ENCODE assay signal across 14 mouse cellular contexts in the genomic region with DNA sequence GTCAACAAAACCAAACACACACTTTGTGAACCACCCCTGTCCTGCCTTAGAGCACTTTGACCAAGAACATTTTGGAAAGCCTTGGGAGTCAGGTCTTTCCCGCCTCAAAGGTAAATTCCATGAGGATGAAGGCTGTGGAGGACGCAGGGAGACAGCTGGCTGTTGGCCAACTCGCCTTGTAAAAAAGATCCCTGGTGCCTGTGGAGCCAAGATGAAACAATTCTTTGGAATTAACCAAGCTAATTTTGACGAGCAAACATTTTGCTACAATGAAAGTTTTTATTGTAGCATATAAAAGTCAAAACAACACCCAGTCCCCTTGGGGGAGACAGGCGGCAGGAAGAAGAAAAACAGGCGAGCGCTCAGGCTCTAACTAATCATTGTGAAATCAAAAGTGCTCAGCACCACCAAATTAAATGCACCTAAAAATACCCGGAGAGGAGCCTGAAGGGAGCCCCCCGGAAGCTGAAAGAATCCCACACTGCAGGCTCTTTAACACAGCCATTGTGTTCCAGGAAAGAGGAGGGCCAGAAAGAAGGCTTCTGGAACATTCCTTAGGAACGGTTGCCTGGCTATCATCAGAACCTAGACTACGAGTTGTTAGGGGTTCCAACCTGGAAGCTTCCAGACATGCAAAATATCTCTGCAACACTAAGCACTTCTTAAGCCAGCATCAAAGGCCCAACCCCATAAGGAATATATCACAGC.
DNase-seq lines count a peak whose midpoint lies in the region; TF ChIP-seq lines count a peak whose summit lies in the region.
"Had no signal": no experiment of that assay in that cellular context is flagged by ENCODE, and none has a peak within 500 bp of the region (broad histone marks: within the 10 kb centered on the region; RNA-seq: fewer than 3 reads in every experiment).

No protein-coding gene starts in this region.

- 63% methylated on average over 11 of the region's 11 CpGs for WGBS in limb, embryonic 10.5 days

- no peak overlapping the region for H3K27ac ChIP-seq in left cerebral cortex, adult 2 months
- peak overlapping the region; percentile 19; the same call in 1 of the 2 replicates for H3K27ac ChIP-seq in limb, embryonic 10.5 days
- H3K27ac ChIP-seq: embryonic facial prominence, embryonic 13.5 days; forebrain, embryonic 15.5 days; liver, embryonic 12.5 days had no signal

- peaks cover 45% of the 10 kb centered on the region for H3K27me3 ChIP-seq in limb, embryonic 10.5 days (ENCODE audit: low read depth, poor library complexity, severe bottlenecking)
- H3K27me3 ChIP-seq: forebrain, embryonic 15.5 days had no signal

- peaks cover 41% of the 10 kb centered on the region for H3K4me1 ChIP-seq in limb, embryonic 10.5 days
- H3K4me1 ChIP-seq: liver, embryonic 12.5 days had no signal

- intact Hi-C loops in left cerebral cortex, postnatal 14 days (cut with DNase I) = no loop called here
- intact Hi-C loops in left cerebral cortex, adult 2 months (cut with DNase I) = no loop called here

- H3K9me3 ChIP-seq in limb, embryonic 10.5 days (replicated peaks) = no peaks in the 10 kb centered on the region
- H3K9me3 ChIP-seq: embryonic facial prominence, embryonic 13.5 days; forebrain, embryonic 15.5 days; liver, embryonic 12.5 days had no signal

- DNase-seq in gastrocnemius, postnatal 10 days = peak; percentile 32
- DNase-seq in gastrocnemius, postnatal 25 days = no peak
- peak; percentile 34 to 57 for DNase-seq in left cerebral cortex, postnatal 14 days (ENCODE audit: low spot score in 2 of 2)
- DNase-seq in left cerebral cortex, adult 2 months (ENCODE audit: extremely low spot score in 1 of 2, low spot score in 2 of 2) = no peak
- peak; percentile 12 for DNase-seq in brain, adult 2 months (ENCODE audit: low read depth, low spot score)
- no peak for DNase-seq in limb, embryonic 10.5 days (ENCODE audit: low spot score)
- DNase-seq in liver = no peak
- DNase-seq: layer of hippocampus, postnatal 36 days; lung, postnatal 14 days; right cerebral cortex, postnatal 25 days; thymus, postnatal 36 days had no signal

- H3K4me3 ChIP-seq in left cerebral cortex, adult 2 months = no peak overlapping the region
- no peak overlapping the region for H3K4me3 ChIP-seq in limb, embryonic 10.5 days
- H3K4me3 ChIP-seq: embryonic facial prominence, embryonic 13.5 days; forebrain, embryonic 15.5 days; liver, embryonic 12.5 days had no signal

- no peaks in the 10 kb centered on the region for H3K36me3 ChIP-seq in limb, embryonic 10.5 days
- H3K36me3 ChIP-seq: embryonic facial prominence, embryonic 13.5 days; forebrain, embryonic 15.5 days; liver, embryonic 12.5 days had no signal

- no peak for TF ChIP-seq CTCF in left cerebral cortex, adult 2 months (IDR thresholded peaks at IDR 0.05)

Comparison
In these comparisons a context has a peak if more than half of its experiments do, and no peak if none do; other contexts are left out.
1. DNase-seq: peak in gastrocnemius, postnatal 10 days (single experiment), left cerebral cortex, postnatal 14 days (2 of 2) and brain, adult 2 months (single experiment); none in gastrocnemius, postnatal 25 days (single experiment), left cerebral cortex, adult 2 months (0 of 2), limb, embryonic 10.5 days (single experiment) and liver (single experiment).